Mouse (Mus musculus) midbrain, embryonic 13.5 days (tissue): Measurements from ENCODE around the gene Jmjd7. TPM values are rescaled to one million over a fixed set of nuclear protein-coding genes. Genes with fewer than 3 reads are reported as not detected.

Experiments
- ATAC-seq: fragments of 200-750 bp; cut with Nextera tagmentation; 2 replicates; pipeline ENCODE4 v1.8.0; 2017; ENCODE audit warnings: mild to moderate bottlenecking, moderate TSS enrichment, moderate library complexity
- H3K27ac ChIP-seq: fragments of 300-500 bp; sonication (generic); 2 replicates; pipeline ENCODE4 v1.5.1; 2015; ENCODE audit warnings: inconsistent platforms, mild to moderate bottlenecking, moderate library complexity
- H3K27me3 ChIP-seq: fragments of 300-500 bp; sonication (generic); 2 replicates; pipeline ENCODE4 v1.6.1; 2015; ENCODE audit warnings: mild to moderate bottlenecking, inconsistent platforms
- H3K36me3 ChIP-seq: fragments of 300-500 bp; sonication (generic); 2 replicates; pipeline ENCODE4 v1.6.1; 2015; ENCODE audit warnings: mild to moderate bottlenecking, inconsistent platforms
- H3K4me1 ChIP-seq: fragments of 300-500 bp; sonication (generic); replicated peaks from 2 replicates; pipeline ENCODE4 v1.6.1; 2015; ENCODE audit warnings: inconsistent platforms
- H3K4me2 ChIP-seq: fragments of 300-500 bp; sonication (generic); replicated peaks from 2 replicates; pipeline ENCODE4 v1.6.1; 2015; ENCODE audit warnings: moderate library complexity, mild to moderate bottlenecking, inconsistent platforms
- H3K4me3 ChIP-seq: fragments of 300-500 bp; sonication (generic); replicated peaks from 2 replicates; pipeline ENCODE4 v1.5.1; 2015; ENCODE audit warnings: mild to moderate bottlenecking, inconsistent platforms
- H3K9ac ChIP-seq: fragments of 300-500 bp; sonication (generic); replicated peaks from 2 replicates; pipeline ENCODE4 v1.6.1; 2015; ENCODE audit warnings: mild to moderate bottlenecking, inconsistent platforms
- H3K9me3 ChIP-seq: fragments of 300-500 bp; sonication (generic); 2 replicates; pipeline ENCODE4 v1.6.1; 2016; ENCODE audit warnings: mild to moderate bottlenecking, inconsistent platforms
- WGBS: fragments of 180-500 bp; shearing (Covaris S2); methylation state at CpG from one replicate; pipeline ENCODE4 v1.1.7; 2015; 5-methylcytosine and 5-hydroxymethylcytosine counted together
- polyA plus RNA-seq: library from polyadenylated mRNA; unstranded; fragments of >200 nt; fragmentation: Nextera tagmentation; extraction: Ambion mirVana; gene quantifications from 2 replicates; pipeline ENCODE4 v1.2.1, GENCODE M21; 2015

Jmjd7 gene
- polyA plus RNA-seq: 26.0 and 26.5 TPM in 2 replicates

- Histone ChIP-seq H3K4me1 (peaks cover 19% of the 10 kb centered on the region), H3K27ac (peak within 1 kb of the TSS; percentile 88), H3K36me3 (peaks cover 60% of the 10 kb centered on the region), H3K4me2 (peak within 1 kb of the TSS; percentile 79), H3K9me3 (no peaks in the 10 kb centered on the region), H3K4me3 (peak within 1 kb of the TSS; percentile 83), H3K9ac (peak within 1 kb of the TSS; percentile 85), H3K27me3 (no peaks in the 10 kb centered on the region)
- WGBS: 5% methylated on average over 50 of the region's 50 CpGs
- peak; percentile 92 for ATAC-seq
These were observed at the start of gene Jmjd7, which contains the start of gene Gm28042 for GRCm38 (mm10) chr2:120026984-120027949. Jmjd7 (plus strand) TSS chr2:120027483. Gm28042 (plus strand) TSS chr2:120027493.

- Histone ChIP-seq H3K4me1 (peaks cover 25% of the 10 kb centered on the region), H3K9ac (no peak overlapping the region), H3K4me3 (no peak overlapping the region), H3K4me2 (no peak overlapping the region), H3K27ac (no peak overlapping the region), H3K27me3 (no peaks in the 10 kb centered on the region), H3K9me3 (no peaks in the 10 kb centered on the region), H3K36me3 (peaks cover 8% of the 10 kb centered on the region; the same call in 1 of the 2 replicates)
- no peak for ATAC-seq
- 86% methylated on average over 7 of the region's 7 CpGs for WGBS
These were observed 46.8 kb upstream of the Jmjd7 start for GRCm38 (mm10) chr2:119980343-119980986.

- Histone ChIP-seq H3K4me2 (no peak overlapping the region), H3K9ac (no peak overlapping the region), H3K27me3 (no peaks in the 10 kb centered on the region), H3K4me3 (no peak overlapping the region), H3K27ac (no peak overlapping the region), H3K9me3 (no peaks in the 10 kb centered on the region), H3K36me3 (peaks cover 8% of the 10 kb centered on the region; the same call in 1 of the 2 replicates), H3K4me1 (peaks cover 24% of the 10 kb centered on the region)
- no peak for ATAC-seq
- 90% methylated on average over 2 of the region's 2 CpGs for WGBS
These were observed 45.7 kb upstream of the Jmjd7 start for GRCm38 (mm10) chr2:119981631-119982030.

- Histone ChIP-seq H3K9ac (no peak overlapping the region), H3K27ac (no peak overlapping the region), H3K4me2 (no peak overlapping the region), H3K4me3 (no peak overlapping the region), H3K27me3 (no peaks in the 10 kb centered on the region), H3K9me3 (no peaks in the 10 kb centered on the region), H3K4me1 (no peaks in the 10 kb centered on the region), H3K36me3 (peaks cover 8% of the 10 kb centered on the region; the same call in 1 of the 2 replicates)
- 72% methylated on average over 8 of the region's 8 CpGs for WGBS
- ATAC-seq: no peak
These were observed 41.4 kb upstream of the Jmjd7 start for GRCm38 (mm10) chr2:119985871-119986270.

GRCm38 (mm10) chr2:119986369-119986768, 40.9 kb upstream of the Jmjd7 start:
- WGBS: 63% methylated on average over 6 of the region's 6 CpGs
- Histone ChIP-seq H3K4me3 (no peak overlapping the region), H3K27me3 (no peaks in the 10 kb centered on the region), H3K9me3 (no peaks in the 10 kb centered on the region), H3K4me1 (no peaks in the 10 kb centered on the region), H3K4me2 (no peak overlapping the region), H3K9ac (no peak overlapping the region), H3K36me3 (peaks cover 8% of the 10 kb centered on the region; the same call in 1 of the 2 replicates), H3K27ac (no peak overlapping the region)
- ATAC-seq: no peak

- ATAC-seq: no peak
- H3K27ac ChIP-seq: no peak overlapping the region
- no peak overlapping the region for H3K4me3 ChIP-seq
- H3K4me2 ChIP-seq: no peak overlapping the region
- H3K27me3 ChIP-seq: no peaks in the 10 kb centered on the region
- H3K4me1 ChIP-seq: no peaks in the 10 kb centered on the region
- peaks cover 3% of the 10 kb centered on the region; the same call in 1 of the 2 replicates for H3K36me3 ChIP-seq
- H3K9me3 ChIP-seq: no peaks in the 10 kb centered on the region
- 97% methylated on average over 2 of the region's 2 CpGs for WGBS
- no peak overlapping the region for H3K9ac ChIP-seq
These were observed 39.8 kb upstream of the Jmjd7 start for GRCm38 (mm10) chr2:119987441-119987840.

GRCm38 (mm10) chr2:119988952-119989351, 38.3 kb upstream of the Jmjd7 start:
- Histone ChIP-seq H3K4me2 (no peak overlapping the region), H3K4me1 (no peaks in the 10 kb centered on the region), H3K36me3 (no peaks in the 10 kb centered on the region), H3K9me3 (no peaks in the 10 kb centered on the region), H3K4me3 (no peak overlapping the region), H3K27me3 (no peaks in the 10 kb centered on the region), H3K9ac (no peak overlapping the region), H3K27ac (no peak overlapping the region)
- WGBS: 93% methylated on average over 4 of the region's 4 CpGs
- ATAC-seq: no peak

GRCm38 (mm10) chr2:119990881-119991280, 36.4 kb upstream of the Jmjd7 start:
- H3K27ac ChIP-seq: no peak overlapping the region
- H3K4me1 ChIP-seq: peaks cover 5% of the 10 kb centered on the region; the same call in 1 of the 2 replicates
- H3K36me3 ChIP-seq: no peaks in the 10 kb centered on the region
- no peak overlapping the region for H3K4me2 ChIP-seq
- 87% methylated on average over 6 of the region's 6 CpGs for WGBS
- H3K9ac ChIP-seq: no peak overlapping the region
- ATAC-seq: no peak
- no peaks in the 10 kb centered on the region for H3K27me3 ChIP-seq
- no peaks in the 10 kb centered on the region for H3K9me3 ChIP-seq
- H3K4me3 ChIP-seq: no peak overlapping the region

GRCm38 (mm10) chr2:119992349-119992748, 34.9 kb upstream of the Jmjd7 start:
- Histone ChIP-seq H3K9me3 (no peaks in the 10 kb centered on the region), H3K27me3 (no peaks in the 10 kb centered on the region), H3K36me3 (no peaks in the 10 kb centered on the region), H3K4me1 (peaks cover 5% of the 10 kb centered on the region; the same call in 1 of the 2 replicates), H3K27ac (no peak overlapping the region), H3K4me2 (no peak overlapping the region), H3K4me3 (no peak overlapping the region), H3K9ac (no peak overlapping the region)
- 93% methylated on average over 2 of the region's 2 CpGs for WGBS
- ATAC-seq: no peak

GRCm38 (mm10) chr2:119993515-119993914, 33.8 kb upstream of the Jmjd7 start:
- peaks cover 4% of the 10 kb centered on the region; the same call in 1 of the 2 replicates for H3K36me3 ChIP-seq
- no peaks in the 10 kb centered on the region for H3K9me3 ChIP-seq
- WGBS: 61% methylated on average over 2 of the region's 2 CpGs
- no peak overlapping the region for H3K4me3 ChIP-seq
- no peaks in the 10 kb centered on the region for H3K27me3 ChIP-seq
- H3K27ac ChIP-seq: no peak overlapping the region
- no peak overlapping the region for H3K4me2 ChIP-seq
- H3K9ac ChIP-seq: no peak overlapping the region
- no peak for ATAC-seq
- H3K4me1 ChIP-seq: peaks cover 5% of the 10 kb centered on the region; the same call in 1 of the 2 replicates

GRCm38 (mm10) chr2:119994839-119995238, 32.4 kb upstream of the Jmjd7 start:
- H3K4me3 ChIP-seq: no peak overlapping the region
- H3K4me1 ChIP-seq: peaks cover 5% of the 10 kb centered on the region; the same call in 1 of the 2 replicates
- H3K27ac ChIP-seq: no peak overlapping the region
- peaks cover 9% of the 10 kb centered on the region; the same call in 1 of the 2 replicates for H3K36me3 ChIP-seq
- no peak overlapping the region for H3K4me2 ChIP-seq
- no peaks in the 10 kb centered on the region for H3K9me3 ChIP-seq
- H3K9ac ChIP-seq: no peak overlapping the region
- WGBS: 91% methylated on average over 6 of the region's 6 CpGs
- no peak for ATAC-seq
- H3K27me3 ChIP-seq: no peaks in the 10 kb centered on the region
